Mouse (Mus musculus): ENCODE data around the gene Gdf15. TPM values are rescaled to one million over a fixed set of nuclear protein-coding genes. Genes with fewer than 3 reads are reported as not detected.
A peak's percentile ranks its signal among the peaks of the same experiment; 100 is the strongest.

Gene Gdf15
- polyA plus RNA-seq (2012; rRNA removed): 0.84 and 1.1 TPM in 2 replicates

- DNase-seq (ENCODE audit: low spot score): no peak
Observed at GRCm38 (mm10) chr8:70632346-70632892, at the start of gene Gdf15. Gene Gdf15, minus strand, starts transcription at chr8:70632456.

- DNase-seq (ENCODE audit: low spot score): no peak
Observed at GRCm38 (mm10) chr8:70681410-70681809, 49.2 kb upstream of the Gdf15 start.

- no peak for DNase-seq (ENCODE audit: low spot score)
Observed at GRCm38 (mm10) chr8:70680039-70680438, 47.8 kb upstream of the Gdf15 start.

GRCm38 (mm10) chr8:70679404-70679803, 47.1 kb upstream of the Gdf15 start:
- no peak for DNase-seq (ENCODE audit: low spot score)

GRCm38 (mm10) chr8:70678679-70679078, 46.4 kb upstream of the Gdf15 start:
- DNase-seq (ENCODE audit: low spot score): no peak

GRCm38 (mm10) chr8:70677451-70678080, 45.3 kb upstream of the Gdf15 start:
- DNase-seq (ENCODE audit: low spot score): no peak

- DNase-seq (ENCODE audit: low spot score): no peak
Observed at GRCm38 (mm10) chr8:70675336-70675735, 43.1 kb upstream of the Gdf15 start.

- DNase-seq (ENCODE audit: low spot score): no peak
Observed at GRCm38 (mm10) chr8:70674716-70675115, 42.5 kb upstream of the Gdf15 start.

- DNase-seq (ENCODE audit: low spot score): no peak
Observed at GRCm38 (mm10) chr8:70674109-70674508, 41.9 kb upstream of the Gdf15 start.

- peak; percentile 93 for DNase-seq (ENCODE audit: low spot score)
Observed at GRCm38 (mm10) chr8:70673079-70673856, 41.0 kb upstream of the Gdf15 start, which contains the start of gene Lsm4. Gene Lsm4, plus strand, starts transcription at chr8:70673248.

- no peak for DNase-seq (ENCODE audit: low spot score)
Observed at GRCm38 (mm10) chr8:70672325-70673078, 40.2 kb upstream of the Gdf15 start.

GRCm38 (mm10) chr8:70671615-70672324, 39.5 kb upstream of the Gdf15 start:
- DNase-seq (ENCODE audit: low spot score): no peak

- no peak for DNase-seq (ENCODE audit: low spot score)
Observed at GRCm38 (mm10) chr8:70667071-70667470, 34.8 kb upstream of the Gdf15 start.

GRCm38 (mm10) chr8:70665599-70665998, 33.3 kb upstream of the Gdf15 start:
- no peak for DNase-seq (ENCODE audit: low spot score)

- no peak for DNase-seq (ENCODE audit: low spot score)
Observed at GRCm38 (mm10) chr8:70664631-70665030, 32.4 kb upstream of the Gdf15 start.

- no peak for DNase-seq (ENCODE audit: low spot score)
Observed at GRCm38 (mm10) chr8:70663691-70664090, 31.4 kb upstream of the Gdf15 start.

GRCm38 (mm10) chr8:70660273-70660725, 28.0 kb upstream of the Gdf15 start, which contains the start of gene Pgpep1:
Gene Pgpep1, minus strand, starts transcription at chr8:70660388.
- DNase-seq (ENCODE audit: low spot score): no peak

- DNase-seq (ENCODE audit: low spot score): peak; percentile 85
Observed at GRCm38 (mm10) chr8:70659604-70660272, 27.5 kb upstream of the Gdf15 start.

GRCm38 (mm10) chr8:70658897-70659603, 26.8 kb upstream of the Gdf15 start:
- DNase-seq (ENCODE audit: low spot score): no peak

- DNase-seq (ENCODE audit: low spot score): no peak
Observed at GRCm38 (mm10) chr8:70657739-70658138, 25.5 kb upstream of the Gdf15 start.
